Mouse (Mus musculus) Patski (cell line): ENCODE data around the gene Jazf1. TPM values are rescaled to one million over a fixed set of nuclear protein-coding genes. Genes with fewer than 3 reads are reported as not detected.

Experiments used
- ATAC-seq: fragments of 100-300 bp; one replicate; pipeline ENCODE4 v1.8.0; 2021
- CTCF ChIA-PET: fragments of 350-600 bp; sonication (Branson Sonifier 250); formaldehyde crosslinking; loops from one replicate; lab custom pipeline; 2022; ENCODE audit warnings: inconsistent platforms; lab: Charles Lee
- POLR2A ChIA-PET: fragments of 350-600 bp; sonication (Branson Sonifier 250); formaldehyde crosslinking; loops from one replicate; lab custom pipeline; 2022; ENCODE audit warnings: antibody characterized with exemption, inconsistent platforms; lab: Charles Lee
- DNase-seq: peaks from one replicate; pipeline ENCODE4 v3.0.0-alpha.2; 2011; ENCODE audit warnings: low read depth, low spot score
- H3K27me3 ChIP-seq: fragments of 371-371 bp; one replicate; pipeline ENCODE4 v1.5.1; 2021
- CTCF ChIP-seq: fragments of 100-300 bp; IDR thresholded peaks from one replicate; pipeline ENCODE4 v1.5.1; 2021
- in situ Hi-C: fragments of 300-500 bp; cut with MboI; formaldehyde crosslinking; loops from 3 replicates; pipeline ENCODE4 v1.11.1; 2018; ENCODE audit warnings: low pct_unique_long_range_greater_than_20kb, mixed read lengths
- polyA plus RNA-seq: library from polyadenylated mRNA; unstranded; gene quantifications from one replicate; pipeline ENCODE4 v1.2.3, GENCODE M21; 2021

The Jazf1 gene
- polyA plus RNA-seq, 1 experiment from 2014 or later: 15.5 TPM

- ATAC-seq (no peak), DNase-seq (no peak)
- ChIA-PET POLR2A (no interaction called here), CTCF (interaction anchor here (1.6 kb wide), 1 partner anchor 11 kb away, joined by 3 read pairs; no protein-coding TSS in a partner anchor)
- TF ChIP-seq CTCF: no peak
- H3K27me3 ChIP-seq: no peaks in the 10 kb centered on the region
- in situ Hi-C loops: no loop called here
These were observed 4.4 kb downstream of the Jazf1 start for GRCm38 (mm10) chr6:53064070-53064469.

DNA sequence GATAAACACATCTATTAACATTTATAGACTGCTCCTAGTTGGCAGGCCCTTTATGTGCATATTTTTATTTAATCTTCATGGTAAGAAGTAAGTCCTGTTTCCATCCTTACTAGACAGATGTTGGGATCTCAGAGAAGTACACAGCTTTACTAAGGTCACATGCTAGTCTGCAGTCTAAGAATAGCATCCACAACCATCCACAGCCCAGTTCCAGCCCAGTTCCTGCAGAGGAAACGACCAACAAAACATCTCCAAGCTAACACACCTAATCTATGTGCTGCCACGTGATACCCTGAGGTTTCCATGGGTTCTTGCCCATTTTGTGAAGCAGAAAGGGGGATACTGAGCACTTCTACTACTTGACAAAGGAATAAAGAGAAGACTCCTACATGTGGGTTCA is 13.5 kb downstream of the Jazf1 start:
- no peak for TF ChIP-seq CTCF
- ChIA-PET POLR2A (no interaction called here), CTCF (interaction anchor here (1.1 to 1.5 kb wide), 2 partner anchors 11 to 13 kb away, joined by 4 read pairs; no protein-coding TSS in a partner anchor)
- H3K27me3 ChIP-seq: no peaks in the 10 kb centered on the region
- in situ Hi-C loops: no loop called here
- DNase-seq (no peak), ATAC-seq (no peak)

GRCm38 (mm10) chr6:53045501-53045900 is 22.9 kb downstream of the Jazf1 start:
- ATAC-seq (no peak), DNase-seq (no peak)
- TF ChIP-seq CTCF: no peak
- ChIA-PET CTCF (interaction anchor here (1.4 kb wide), 1 partner anchor 8 kb away, joined by 3 read pairs; no protein-coding TSS in a partner anchor), POLR2A (no interaction called here)
- H3K27me3 ChIP-seq: no peaks in the 10 kb centered on the region
- in situ Hi-C loops: loop anchor here (5.0 kb wide), 1 partner anchor 97 kb away; no protein-coding TSS in a partner anchor

DNA sequence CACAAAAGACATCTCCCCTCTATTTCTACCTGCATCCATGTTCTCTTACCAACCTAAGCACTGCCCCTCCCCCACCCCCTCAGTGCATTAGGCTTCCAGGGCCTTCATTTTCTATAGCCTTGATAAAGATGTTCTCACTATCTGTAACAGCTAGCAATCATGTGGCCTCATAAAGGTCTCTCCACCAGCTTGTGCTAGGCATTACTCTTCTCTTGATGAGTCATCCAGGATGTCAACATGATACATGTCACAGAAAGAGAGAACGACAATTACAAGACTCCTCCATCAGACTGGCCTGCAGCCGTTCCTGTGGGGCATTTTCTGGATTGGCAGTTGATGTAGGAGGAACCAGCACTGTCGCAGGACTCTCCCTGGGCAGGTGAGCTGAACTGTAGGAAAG is 30.3 kb downstream of the Jazf1 start:
- in situ Hi-C loops: no loop called here
- no peak for TF ChIP-seq CTCF
- DNase-seq (no peak), ATAC-seq (no peak)
- CTCF ChIA-PET: no interaction called here
- H3K27me3 ChIP-seq: no peaks in the 10 kb centered on the region
- POLR2A ChIA-PET: interaction anchor here (0.6 kb wide), 1 partner anchor 10 kb away, joined by 5 read pairs; no protein-coding TSS in a partner anchor

GRCm38 (mm10) chr6:53034362-53035011 is 33.9 kb downstream of the Jazf1 start:
- TF ChIP-seq CTCF: no peak
- no peaks in the 10 kb centered on the region for H3K27me3 ChIP-seq
- ChIA-PET CTCF (interaction anchor here (1.5 kb wide), 1 partner anchor 12 kb away, joined by 4 read pairs; no protein-coding TSS in a partner anchor), POLR2A (no interaction called here)
- ATAC-seq: no peak
- in situ Hi-C loops: no loop called here
- DNase-seq: no peak

GRCm38 (mm10) chr6:53032730-53033484 is 35.5 kb downstream of the Jazf1 start:
- CTCF ChIA-PET: interaction anchor here (1.2 to 2.2 kb wide), 3 partner anchors 10 to 115 kb away, joined by 3 to 5 read pairs (median 4); no protein-coding TSS in a partner anchor
- no peak for ATAC-seq
- DNase-seq: no peak
- in situ Hi-C loops: no loop called here
- no peaks in the 10 kb centered on the region for H3K27me3 ChIP-seq
- peak; percentile 82 for TF ChIP-seq CTCF
- POLR2A ChIA-PET: no interaction called here

DNA sequence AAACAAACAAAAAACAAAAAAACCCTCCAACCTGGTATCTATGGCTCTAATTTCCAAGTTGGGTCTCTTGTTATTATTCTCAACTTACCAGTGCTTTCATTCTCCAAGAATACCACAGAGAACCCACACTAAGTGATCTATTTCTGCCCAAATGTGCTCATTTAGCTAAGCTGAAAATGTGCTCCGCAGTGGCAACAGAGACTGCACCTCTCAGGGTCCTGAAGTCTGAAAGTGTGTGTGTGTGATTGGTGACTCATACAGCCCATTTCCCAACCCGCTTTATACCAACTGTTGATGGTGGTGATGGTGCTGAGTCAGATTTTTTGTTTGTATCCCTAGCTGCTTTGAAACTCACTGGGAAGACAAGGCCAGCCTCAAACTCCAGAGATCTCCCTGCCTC is 46.4 kb downstream of the Jazf1 start:
- no peak for TF ChIP-seq CTCF

GRCm38 (mm10) chr6:53021081-53021480 is 47.4 kb downstream of the Jazf1 start:
- ATAC-seq (no peak), DNase-seq (no peak)
- ChIA-PET CTCF (no interaction called here), POLR2A (no interaction called here)
- in situ Hi-C loops: loop anchor here (10.0 kb wide), 1 partner anchor 124 kb away; no protein-coding TSS in a partner anchor
- TF ChIP-seq CTCF: no peak
- no peaks in the 10 kb centered on the region for H3K27me3 ChIP-seq

More for the DNA sequence above, 46.4 kb downstream of the Jazf1 start:
- DNase-seq: no peak
- ChIA-PET POLR2A (no interaction called here), CTCF (interaction anchor here (1.0 to 1.7 kb wide), 2 partner anchors 12 to 50 kb away, joined by 3 to 4 read pairs; no protein-coding TSS in a partner anchor)
- ATAC-seq: no peak
- H3K27me3 ChIP-seq: no peaks in the 10 kb centered on the region
- in situ Hi-C loops: loop anchor here (10.0 kb wide), 1 partner anchor 123 kb away; no protein-coding TSS in a partner anchor

DNA sequence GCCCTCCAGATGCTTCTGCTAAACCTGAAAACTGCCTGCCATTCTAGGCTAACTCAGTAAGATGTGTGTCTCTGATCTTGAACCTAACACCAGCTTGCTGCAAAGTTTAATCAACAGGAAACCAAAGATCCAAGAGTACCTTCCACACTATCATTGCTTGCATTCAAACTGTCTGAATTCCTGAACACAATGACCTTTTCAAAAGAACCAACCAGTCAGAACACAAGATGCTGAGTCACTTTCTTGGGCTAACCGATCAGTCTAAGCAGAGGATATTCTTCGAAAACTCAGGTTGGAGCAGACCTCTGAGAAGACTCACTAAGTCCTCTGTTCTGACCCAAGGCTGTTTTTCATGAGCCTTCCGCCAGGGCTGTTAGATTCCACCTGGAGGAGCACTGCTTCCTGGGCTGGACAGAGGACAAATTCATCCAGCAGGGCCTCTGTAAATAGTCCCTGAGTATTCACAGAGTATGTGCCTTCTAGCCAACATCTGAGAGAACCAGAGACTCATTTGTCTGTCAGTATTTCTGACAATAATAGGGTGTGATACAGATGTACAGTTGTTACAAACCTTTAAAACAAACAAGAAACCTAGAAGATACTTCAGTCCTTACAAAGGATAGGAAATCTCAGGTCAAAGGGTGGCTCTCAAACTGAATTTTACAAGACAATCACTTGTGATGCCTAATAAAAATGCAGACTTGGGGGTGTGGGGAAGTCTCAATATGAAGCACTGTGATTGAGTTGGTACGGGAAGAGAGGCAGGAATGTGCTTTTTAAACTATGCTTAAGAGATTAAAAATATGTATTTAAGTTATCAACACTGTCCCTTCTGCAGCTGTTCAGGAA is 50.9 kb downstream of the Jazf1 start:
- no peaks in the 10 kb centered on the region for H3K27me3 ChIP-seq
- TF ChIP-seq CTCF: no peak
- CTCF ChIA-PET: no interaction called here
- no peak for DNase-seq
- no peak for ATAC-seq
- in situ Hi-C loops: no loop called here
- POLR2A ChIA-PET: no interaction called here
